Mouse (Mus musculus) myocyte (in vitro differentiated cells): ENCODE results near the gene Id3. TPM values are rescaled to one million over a fixed set of nuclear protein-coding genes. Genes with fewer than 3 reads are reported as not detected.
A peak's percentile ranks its signal among the peaks of the same experiment; 100 is the strongest.

Source experiments
- H3K27me3 ChIP-seq: one replicate; pipeline ENCODE4 v1.6.1; 2011; ENCODE audit not compliant: control insufficient read depth, insufficient read depth, insufficient read length
- H3K36me3 ChIP-seq: one replicate; pipeline ENCODE4 v1.6.1; 2011; ENCODE audit not compliant: control insufficient read depth, insufficient read depth
- H3K4me2 ChIP-seq: one replicate; pipeline ENCODE4 v1.6.1; 2011; ENCODE audit warnings: low read depth, control low read depth
- H3K4me3 ChIP-seq: one replicate; pipeline ENCODE4 v1.5.1; 2011; ENCODE audit warnings: mild to moderate bottlenecking, control low read depth, moderate library complexity
- H3K79me2 ChIP-seq: one replicate; pipeline ENCODE4 v1.6.1; 2011; ENCODE audit not compliant: control insufficient read depth, insufficient read depth
- H3ac ChIP-seq: one replicate; pipeline ENCODE4 v1.6.1; 2011; ENCODE audit not compliant: control insufficient read depth, insufficient read length
- CEBPB ChIP-seq: IDR thresholded peaks from 2 replicates; pipeline ENCODE4 v1.6.1; 2011; ENCODE audit warnings: mild to moderate bottlenecking, moderate library complexity; ENCODE audit not compliant: poor library complexity, insufficient read depth, severe bottlenecking
- E2F4 ChIP-seq: IDR thresholded peaks from one replicate; pipeline ENCODE4 v1.6.1; 2011; ENCODE audit warnings: mild to moderate bottlenecking, control low read depth, moderate library complexity; ENCODE audit not compliant: insufficient read depth
- MAX ChIP-seq: IDR thresholded peaks from one replicate; pipeline ENCODE4 v1.6.1; 2011; ENCODE audit warnings: low read depth, mild to moderate bottlenecking, control low read depth
- MYOD1 ChIP-seq, 3 experiments: IDR thresholded peaks; one replicate each; pipeline ENCODE4 v1.6.1; 2011; ENCODE audit warnings: control low read depth in 2 of 3, low read depth in 2 of 3, mild to moderate bottlenecking in 2 of 3, moderate library complexity in 1 of 3; ENCODE audit not compliant: insufficient read length in 2 of 3, control insufficient read depth in 1 of 3
- MYOG ChIP-seq, 3 experiments: IDR thresholded peaks; one replicate each; pipeline ENCODE4 v1.6.1; 2011; ENCODE audit warnings: control low read depth in 2 of 3, low read depth in 2 of 3, mild to moderate bottlenecking in 2 of 3; ENCODE audit not compliant: insufficient read length in 2 of 3, control insufficient read depth in 1 of 3, insufficient read depth in 1 of 3
- POLR2A ChIP-seq: IDR thresholded peaks from one replicate; pipeline ENCODE4 v1.6.1; 2011; ENCODE audit warnings: low read depth, mild to moderate bottlenecking, control low read depth, moderate library complexity; ENCODE audit not compliant: insufficient read length
- POLR2AphosphoS2 ChIP-seq: IDR thresholded peaks from one replicate; pipeline ENCODE4 v1.6.1; 2011; ENCODE audit warnings: low read depth, control low read depth; ENCODE audit not compliant: insufficient read length
- REST ChIP-seq: IDR thresholded peaks from one replicate; pipeline ENCODE4 v1.6.1; 2011; ENCODE audit warnings: mild to moderate bottlenecking, control low read depth, moderate library complexity; ENCODE audit not compliant: insufficient read depth, insufficient read length
- SRF ChIP-seq: IDR thresholded peaks from one replicate; pipeline ENCODE4 v1.6.1; 2011; ENCODE audit warnings: low read depth; ENCODE audit not compliant: control insufficient read depth, insufficient read length
- TCF12 ChIP-seq: IDR thresholded peaks from one replicate; pipeline ENCODE4 v1.6.1; 2011; ENCODE audit warnings: mild to moderate bottlenecking, control low read depth; ENCODE audit not compliant: poor library complexity, insufficient read depth, severe bottlenecking
- TCF3 ChIP-seq: IDR thresholded peaks from one replicate; pipeline ENCODE4 v1.6.1; 2011; ENCODE audit warnings: low read depth, control low read depth; ENCODE audit not compliant: insufficient read length
- USF1 ChIP-seq: IDR thresholded peaks from one replicate; pipeline ENCODE4 v1.6.1; 2011; ENCODE audit warnings: low read depth, mild to moderate bottlenecking, control low read depth, moderate library complexity
- polyA plus RNA-seq: library from polyadenylated mRNA; unstranded; fragments of >200 nt; fragmentation: generic; extraction: Trizol; gene quantifications from one replicate; pipeline ENCODE4 v1.2.1, GENCODE M21; 2012; ENCODE audit warnings: missing spikeins

Id3 gene
- polyA plus RNA-seq, 1 experiment = 15.2 TPM

- TF ChIP-seq TCF3 = peak; percentile 87
- TF ChIP-seq POLR2A = peak; percentile 81
- peak; percentile 92 for TF ChIP-seq POLR2AphosphoS2
- TF ChIP-seq E2F4 = no peak
- TF ChIP-seq MYOD1 (IDR thresholded peaks at IDR 0.05; ENCODE audit: control insufficient read depth in 1 of 3, insufficient read length in 2 of 3, low read depth in 2 of 3) = peak; percentile 99 to 100 (median 100)
- no peak for TF ChIP-seq MAX
- TF ChIP-seq CEBPB = 0 out of 2 replicates have a peak, but pooled peaks have one; percentile 54
- TF ChIP-seq REST = no peak
- peak; percentile 25 for TF ChIP-seq SRF
- peak; percentile 93 to 98 (median 94) for TF ChIP-seq MYOG (IDR thresholded peaks at IDR 0.05; ENCODE audit: control insufficient read depth in 1 of 3, insufficient read depth in 1 of 3, insufficient read length in 2 of 3, low read depth in 2 of 3)
- no peak for TF ChIP-seq USF1
- TF ChIP-seq TCF12 = peak; percentile 99
These were observed 31.2 kb downstream of the Id3 start for GRCm38 (mm10) chr4:136174216-136175193.

GRCm38 (mm10) chr4:136176022-136176552, 32.8 kb downstream of the Id3 start:
- H3K4me3 ChIP-seq = peak overlapping the region; percentile 98
- no peak overlapping the region for H3ac ChIP-seq
- H3K4me2 ChIP-seq = peak overlapping the region; percentile 98
- H3K79me2 ChIP-seq = peaks cover 62% of the 10 kb centered on the region
- H3K36me3 ChIP-seq = peaks cover 15% of the 10 kb centered on the region
- H3K27me3 ChIP-seq = no peaks in the 10 kb centered on the region
- no peak for TF ChIP-seq POLR2A
- peak; percentile 14 for TF ChIP-seq POLR2AphosphoS2

More at GRCm38 (mm10) chr4:136174216-136175193, 31.2 kb downstream of the Id3 start:
- Histone ChIP-seq H3K4me3 (peak overlapping the region; percentile 98), H3K79me2 (peaks cover 46% of the 10 kb centered on the region), H3K4me2 (peak overlapping the region; percentile 98), H3K27me3 (no peaks in the 10 kb centered on the region), H3K36me3 (peaks cover 7% of the 10 kb centered on the region), H3ac (no peak overlapping the region)

GRCm38 (mm10) chr4:136177244-136177611, 33.9 kb downstream of the Id3 start:
- H3ac ChIP-seq = no peak overlapping the region
- peak overlapping the region; percentile 98 for H3K4me2 ChIP-seq
- H3K4me3 ChIP-seq = no peak overlapping the region
- H3K79me2 ChIP-seq = peaks cover 72% of the 10 kb centered on the region
- peaks cover 15% of the 10 kb centered on the region for H3K36me3 ChIP-seq
- TF ChIP-seq USF1 (no peak), MYOG (IDR thresholded peaks at IDR 0.05; ENCODE audit: control insufficient read depth in 1 of 3, insufficient read depth in 1 of 3, insufficient read length in 2 of 3, low read depth in 2 of 3) (peak; percentile 90 to 100 (median 98)), REST (no peak), TCF12 (peak; percentile 100), MYOD1 (IDR thresholded peaks at IDR 0.05; ENCODE audit: control insufficient read depth in 1 of 3, insufficient read length in 2 of 3, low read depth in 2 of 3) (peak; percentile 82 to 99 (median 99)), POLR2A (no peak), TCF3 (peak; percentile 99)
- H3K27me3 ChIP-seq = no peaks in the 10 kb centered on the region

GRCm38 (mm10) chr4:136177612-136178474, 34.5 kb downstream of the Id3 start:
- TF ChIP-seq SRF = no peak
- TF ChIP-seq MYOD1 (IDR thresholded peaks at IDR 0.05; ENCODE audit: control insufficient read depth in 1 of 3, insufficient read length in 2 of 3, low read depth in 2 of 3) = peak; percentile 75 to 89 (median 88)
- TF ChIP-seq POLR2A = peak; percentile 67
- peak; percentile 35 for TF ChIP-seq E2F4
- peak; percentile 89 for TF ChIP-seq TCF12
- TF ChIP-seq MYOG (IDR thresholded peaks at IDR 0.05; ENCODE audit: control insufficient read depth in 1 of 3, insufficient read depth in 1 of 3, insufficient read length in 2 of 3, low read depth in 2 of 3) = peak; percentile 78 to 89 (median 86)
- peak; percentile 72; the same call in 1 of the 2 replicates for TF ChIP-seq CEBPB
- TF ChIP-seq REST = no peak
- TF ChIP-seq TCF3 = peak; percentile 94
- TF ChIP-seq MAX = no peak
- TF ChIP-seq USF1 = no peak
- TF ChIP-seq POLR2AphosphoS2 = peak; percentile 64
- Histone ChIP-seq H3ac (no peak overlapping the region), H3K79me2 (peaks cover 77% of the 10 kb centered on the region), H3K4me3 (no peak overlapping the region), H3K27me3 (no peaks in the 10 kb centered on the region), H3K36me3 (peaks cover 15% of the 10 kb centered on the region), H3K4me2 (peak overlapping the region; percentile 98)
